Mouse (Mus musculus): ENCODE data around the gene Aebp2. TPM values are rescaled to one million over a fixed set of nuclear protein-coding genes. Genes with fewer than 3 reads are reported as not detected.
A peak's percentile ranks its signal among the peaks of the same experiment; 100 is the strongest.
"Not testable (repeated sequence)": the region's sequence is repeated elsewhere in the genome, so short reads cannot be mapped to it uniquely, and the experiment has no call there.

Gene Aebp2
- total and polyA plus RNA-seq, 3 experiments = 25.9 to 42.0 (median 32.5) TPM

- no peaks in the 10 kb centered on the region for H3K36me3 ChIP-seq (ENCODE audit: control insufficient read depth in 1 of 2, insufficient read depth in 2 of 2, low read length in 2 of 2)
- H3K79me2 ChIP-seq (ENCODE audit: control insufficient read depth, insufficient read depth, low read length, poor library complexity) = no peaks in the 10 kb centered on the region
- H3K27ac ChIP-seq (ENCODE audit: control insufficient read depth, low read depth, low read length) = no peak overlapping the region
- H3K4me3 ChIP-seq (ENCODE audit: control insufficient read depth in 1 of 2, insufficient read depth in 1 of 2, low read depth in 2 of 2, low read length in 2 of 2) = no peak overlapping the region
- no peaks in the 10 kb centered on the region for H3K27me3 ChIP-seq (ENCODE audit: control insufficient read depth in 1 of 2, insufficient read depth in 2 of 2, low read length in 2 of 2)
- H3K4me1 ChIP-seq (ENCODE audit: control insufficient read depth in 1 of 2, insufficient read depth in 2 of 2, low read length in 2 of 2) = no peaks in the 10 kb centered on the region
- no peak for DNase-seq (ENCODE audit: low read depth, low spot score)
- H3K9me3 ChIP-seq (replicated peaks; ENCODE audit: insufficient read depth, low read length) = no peaks in the 10 kb centered on the region
- no peak overlapping the region for H3K9ac ChIP-seq (ENCODE audit: control insufficient read depth, low read depth, low read length, poor library complexity, severe bottlenecking)
- TF ChIP-seq POLR2AphosphoS5 (IDR thresholded peaks at IDR 0.05; ENCODE audit: borderline replicate concordance, low read depth, low read length) (0 out of 2 replicates have a peak, but pooled peaks have one; percentile 25), NRF1 (IDR thresholded peaks at IDR 0.05; ENCODE audit: insufficient read depth, low read depth, low read length, poor library complexity, severe bottlenecking) (no peak)
Observed at GRCm38 (mm10) chr6:140662290-140662689, 39.8 kb downstream of the Aebp2 start.

- H3K27me3 ChIP-seq (ENCODE audit: control insufficient read depth in 1 of 2, insufficient read depth in 2 of 2, low read length in 2 of 2); H3K9me3 ChIP-seq (replicated peaks; ENCODE audit: insufficient read depth, low read length); H3K4me1 ChIP-seq (ENCODE audit: control insufficient read depth in 1 of 2, insufficient read depth in 2 of 2, low read length in 2 of 2); H3K9ac ChIP-seq (ENCODE audit: control insufficient read depth, low read depth, low read length, poor library complexity, severe bottlenecking); DNase-seq (ENCODE audit: low read depth, low spot score); H3K4me3 ChIP-seq (ENCODE audit: control insufficient read depth in 1 of 2, insufficient read depth in 1 of 2, low read depth in 2 of 2, low read length in 2 of 2); H3K79me2 ChIP-seq (ENCODE audit: control insufficient read depth, insufficient read depth, low read length, poor library complexity); H3K36me3 ChIP-seq (ENCODE audit: control insufficient read depth in 1 of 2, insufficient read depth in 2 of 2, low read length in 2 of 2); H3K27ac ChIP-seq (ENCODE audit: control insufficient read depth, low read depth, low read length): not testable (repeated sequence)
- peak in 2 of 3 experiments; percentile 20 to 41; a peak in 4 of 6 replicates for TF ChIP-seq CTCF (IDR thresholded peaks at IDR 0.05 in 2 of 3, conservative IDR thresholded peaks at IDR 0.05 in 1 of 3; ENCODE audit: control insufficient read depth in 1 of 3, insufficient read depth in 1 of 3, low read depth in 2 of 3, low read length in 3 of 3, poor library complexity in 1 of 3, severe bottlenecking in 1 of 3)
Observed at GRCm38 (mm10) chr6:140662697-140663096, 40.2 kb downstream of the Aebp2 start.

- H3K4me1 ChIP-seq (ENCODE audit: control insufficient read depth in 1 of 2, insufficient read depth in 2 of 2, low read length in 2 of 2) = no peaks in the 10 kb centered on the region
- no peaks in the 10 kb centered on the region for H3K36me3 ChIP-seq (ENCODE audit: control insufficient read depth in 1 of 2, insufficient read depth in 2 of 2, low read length in 2 of 2)
- no peak overlapping the region for H3K9ac ChIP-seq (ENCODE audit: control insufficient read depth, low read depth, low read length, poor library complexity, severe bottlenecking)
- H3K4me3 ChIP-seq (ENCODE audit: control insufficient read depth in 1 of 2, insufficient read depth in 1 of 2, low read depth in 2 of 2, low read length in 2 of 2) = no peak overlapping the region
- no peak overlapping the region for H3K27ac ChIP-seq (ENCODE audit: control insufficient read depth, low read depth, low read length)
- no peak for TF ChIP-seq HCFC1 (IDR thresholded peaks at IDR 0.05; ENCODE audit: low read depth, low read length)
- TF ChIP-seq ZNF384 (IDR thresholded peaks at IDR 0.05; ENCODE audit: low read depth, low read length) = no peak
- TF ChIP-seq UBTF (IDR thresholded peaks at IDR 0.05; ENCODE audit: borderline replicate concordance, insufficient read depth, low read depth, low read length) = no peak
- TF ChIP-seq POLR2AphosphoS5 (IDR thresholded peaks at IDR 0.05; ENCODE audit: borderline replicate concordance, low read depth, low read length) = no peak
- H3K79me2 ChIP-seq (ENCODE audit: control insufficient read depth, insufficient read depth, low read length, poor library complexity) = no peaks in the 10 kb centered on the region
- DNase-seq (ENCODE audit: low read depth, low spot score) = no peak
- no peaks in the 10 kb centered on the region for H3K9me3 ChIP-seq (replicated peaks; ENCODE audit: insufficient read depth, low read length)
- no peaks in the 10 kb centered on the region for H3K27me3 ChIP-seq (ENCODE audit: control insufficient read depth in 1 of 2, insufficient read depth in 2 of 2, low read length in 2 of 2)
Observed at GRCm38 (mm10) chr6:140664611-140665010, 42.1 kb downstream of the Aebp2 start.

GRCm38 (mm10) chr6:140666486-140667240 is 44.2 kb downstream of the Aebp2 start:
- Histone ChIP-seq H3K27ac (ENCODE audit: control insufficient read depth, low read depth, low read length) (no peak overlapping the region), H3K4me1 (ENCODE audit: control insufficient read depth in 1 of 2, insufficient read depth in 2 of 2, low read length in 2 of 2) (no peaks in the 10 kb centered on the region), H3K36me3 (ENCODE audit: control insufficient read depth in 1 of 2, insufficient read depth in 2 of 2, low read length in 2 of 2) (no peaks in the 10 kb centered on the region), H3K4me3 (ENCODE audit: control insufficient read depth in 1 of 2, insufficient read depth in 1 of 2, low read depth in 2 of 2, low read length in 2 of 2) (no peak overlapping the region), H3K9ac (ENCODE audit: control insufficient read depth, low read depth, low read length, poor library complexity, severe bottlenecking) (no peak overlapping the region), H3K9me3 (replicated peaks; ENCODE audit: insufficient read depth, low read length) (no peaks in the 10 kb centered on the region), H3K27me3 (ENCODE audit: control insufficient read depth in 1 of 2, insufficient read depth in 2 of 2, low read length in 2 of 2) (no peaks in the 10 kb centered on the region), H3K79me2 (ENCODE audit: control insufficient read depth, insufficient read depth, low read length, poor library complexity) (no peaks in the 10 kb centered on the region)
- no peak for DNase-seq (ENCODE audit: low read depth, low spot score)
- TF ChIP-seq TBP (IDR thresholded peaks at IDR 0.05; ENCODE audit: low read depth, low read length) (no peak), JUND (IDR thresholded peaks at IDR 0.05; ENCODE audit: low read depth, low read length) (no peak), KAT2A (conservative IDR thresholded peaks at IDR 0.05; ENCODE audit: low read depth, low read length) (no peak), GATA1 (IDR thresholded peaks at IDR 0.05; ENCODE audit: low read depth, low read length) (no peak), USF1 (IDR thresholded peaks at IDR 0.05; ENCODE audit: low read depth, low read length) (no peak), HCFC1 (IDR thresholded peaks at IDR 0.05; ENCODE audit: low read depth, low read length) (no peak), ZC3H11A (IDR thresholded peaks at IDR 0.05; ENCODE audit: low read depth, low read length) (no peak), MAFK (IDR thresholded peaks at IDR 0.05; ENCODE audit: borderline replicate concordance, low read depth, low read length) (no peak), USF2 (IDR thresholded peaks at IDR 0.05; ENCODE audit: borderline replicate concordance in 1 of 2, insufficient read depth in 1 of 2, low read depth in 1 of 2, low read length in 2 of 2) (no peak), ZNF384 (IDR thresholded peaks at IDR 0.05; ENCODE audit: low read depth, low read length) (no peak), POLR2AphosphoS2 (IDR thresholded peaks at IDR 0.05; ENCODE audit: low read length) (no peak), SIN3A (IDR thresholded peaks at IDR 0.05; ENCODE audit: low read length) (no peak), ELF1 (IDR thresholded peaks at IDR 0.05; ENCODE audit: low read depth, low read length) (no peak), CTCF (IDR thresholded peaks at IDR 0.05 in 2 of 3, conservative IDR thresholded peaks at IDR 0.05 in 1 of 3; ENCODE audit: control insufficient read depth in 1 of 3, insufficient read depth in 1 of 3, low read depth in 2 of 3, low read length in 3 of 3, poor library complexity in 1 of 3, severe bottlenecking in 1 of 3) (no peak)

All from MEL (cell line).